Mouse (Mus musculus): ENCODE data around the gene Cdk5rap3. TPM values are rescaled to one million over a fixed set of nuclear protein-coding genes. Genes with fewer than 3 reads are reported as not detected.

The Cdk5rap3 gene
- polyA plus RNA-seq, 1 experiment = 95.5 TPM

DNA sequence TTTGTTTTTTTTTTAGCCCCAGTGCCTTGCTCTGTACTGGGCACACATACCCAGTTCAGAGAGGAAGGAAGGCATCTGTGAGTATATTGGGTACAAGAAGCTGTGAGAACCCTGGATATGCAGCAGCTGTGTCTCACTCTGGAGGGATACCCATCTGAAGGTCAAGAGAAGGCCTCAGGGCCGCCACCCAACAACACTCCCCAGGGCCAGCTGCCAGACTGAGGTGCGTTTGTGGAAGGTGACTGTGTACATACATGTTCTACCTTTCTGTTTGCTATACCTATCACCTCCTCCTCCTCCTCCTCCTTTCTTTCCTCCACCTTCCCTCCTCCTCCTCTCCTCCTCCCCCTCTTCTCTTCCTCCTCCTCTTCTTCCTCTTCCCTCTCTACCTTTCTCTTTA lies 11.8 kb upstream of the Cdk5rap3 start, which contains the start of gene Prr15l:
Prr15l (plus strand) TSS at position 17 of the 400 bp plus-strand sequence.
- no peak for TF ChIP-seq CTCF (IDR thresholded peaks at IDR 0.05; ENCODE audit: borderline replicate concordance, control insufficient read depth, extremely low read depth, insufficient read depth, low read length, poor library complexity)
- no peak for TF ChIP-seq POLR2A (IDR thresholded peaks at IDR 0.05; ENCODE audit: control insufficient read depth, extremely low read depth, insufficient read depth, low read length, poor library complexity)
- Histone ChIP-seq H3K4me3 (ENCODE audit: control insufficient read depth, insufficient read depth, low read length) (no peak within 1 kb of the TSS), H3K27me3 (ENCODE audit: control insufficient read depth, insufficient read depth, low read length) (no peaks in the 10 kb centered on the region), H3K36me3 (ENCODE audit: control insufficient read depth, insufficient read depth, low read length) (no peaks in the 10 kb centered on the region), H3K27ac (ENCODE audit: control insufficient read depth, insufficient read depth, low read length) (no peak within 1 kb of the TSS), H3K4me1 (replicated peaks; ENCODE audit: control insufficient read depth, insufficient read depth, low read length) (peaks cover 9% of the 10 kb centered on the region)
- 93% methylated on average over 2 of the region's 2 CpGs for WGBS
- DNase-seq = no peak

DNA sequence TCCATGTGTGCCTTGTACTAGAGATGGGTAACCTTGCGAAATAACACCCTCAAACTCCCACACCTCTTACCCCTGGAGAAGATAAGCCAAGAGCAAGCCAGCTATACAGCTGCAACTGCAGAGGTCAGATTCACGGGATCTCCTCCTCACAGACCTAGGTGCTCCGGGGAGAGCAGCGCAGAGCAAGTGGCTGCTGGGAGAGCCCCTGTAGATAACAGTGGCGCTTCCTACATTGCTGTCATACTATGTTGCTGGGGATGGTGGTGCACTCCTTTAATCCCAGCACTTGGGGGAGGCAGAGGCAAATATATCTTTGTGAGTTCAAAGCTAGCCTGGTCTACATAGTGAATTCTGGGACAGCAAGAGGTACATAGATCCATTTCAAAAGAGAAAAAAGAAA lies 10.3 kb upstream of the Cdk5rap3 start:
- H3K4me1 ChIP-seq (replicated peaks; ENCODE audit: control insufficient read depth, insufficient read depth, low read length) = peaks cover 9% of the 10 kb centered on the region
- WGBS = 96% methylated on average over 5 of the region's 5 CpGs

DNA sequence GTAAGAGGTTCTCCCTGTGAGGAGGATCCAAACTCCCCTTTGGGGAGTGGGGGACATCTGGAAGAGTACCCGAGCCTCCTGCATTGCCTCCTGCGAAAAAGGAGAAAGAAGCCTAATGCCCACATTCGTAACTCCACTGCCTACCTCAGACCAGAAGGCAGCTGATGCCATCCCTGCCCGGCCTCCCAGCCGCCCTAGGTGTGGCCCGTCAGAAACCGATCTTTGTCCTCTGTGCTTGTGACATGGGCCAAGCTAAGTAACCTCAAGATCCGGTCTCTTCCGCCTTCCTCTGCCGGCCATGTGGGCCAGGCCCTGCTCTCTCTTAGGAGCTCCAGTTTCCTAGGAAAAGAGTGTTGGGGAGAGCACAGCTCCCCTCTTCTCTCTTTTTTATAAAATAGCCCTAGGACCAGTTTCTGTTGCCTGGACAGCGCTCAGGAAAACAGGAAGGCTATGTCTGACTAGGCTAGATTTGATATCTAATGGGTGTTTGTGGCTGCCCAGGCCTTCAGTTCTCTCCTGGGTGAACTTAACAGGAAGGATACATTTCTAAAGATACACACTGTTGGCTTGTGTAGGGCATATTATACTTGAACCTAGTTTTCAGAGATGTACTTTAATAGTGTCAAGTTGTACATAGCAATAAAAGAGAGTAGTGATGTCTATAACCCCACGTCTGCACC lies 9.3 kb upstream of the Cdk5rap3 start:
- Histone ChIP-seq H3K36me3 (ENCODE audit: control insufficient read depth, insufficient read depth, low read length) (no peaks in the 10 kb centered on the region), H3K27ac (ENCODE audit: control insufficient read depth, insufficient read depth, low read length) (no peak overlapping the region), H3K27me3 (ENCODE audit: control insufficient read depth, insufficient read depth, low read length) (no peaks in the 10 kb centered on the region), H3K4me3 (ENCODE audit: control insufficient read depth, insufficient read depth, low read length) (no peak overlapping the region), H3K4me1 (replicated peaks; ENCODE audit: control insufficient read depth, insufficient read depth, low read length) (peaks cover 9% of the 10 kb centered on the region)
- no peak for DNase-seq
- 89% methylated on average over 12 of the region's 12 CpGs for WGBS
- TF ChIP-seq CTCF (IDR thresholded peaks at IDR 0.05; ENCODE audit: borderline replicate concordance, control insufficient read depth, extremely low read depth, insufficient read depth, low read length, poor library complexity) = no peak
- TF ChIP-seq POLR2A (IDR thresholded peaks at IDR 0.05; ENCODE audit: control insufficient read depth, extremely low read depth, insufficient read depth, low read length, poor library complexity) = no peak

More for the DNA sequence above, 10.3 kb upstream of the Cdk5rap3 start:
- Histone ChIP-seq H3K36me3 (ENCODE audit: control insufficient read depth, insufficient read depth, low read length) (no peaks in the 10 kb centered on the region), H3K27me3 (ENCODE audit: control insufficient read depth, insufficient read depth, low read length) (no peaks in the 10 kb centered on the region), H3K4me3 (ENCODE audit: control insufficient read depth, insufficient read depth, low read length) (no peak overlapping the region), H3K27ac (ENCODE audit: control insufficient read depth, insufficient read depth, low read length) (no peak overlapping the region)
- TF ChIP-seq CTCF (IDR thresholded peaks at IDR 0.05; ENCODE audit: borderline replicate concordance, control insufficient read depth, extremely low read depth, insufficient read depth, low read length, poor library complexity) (no peak), POLR2A (IDR thresholded peaks at IDR 0.05; ENCODE audit: control insufficient read depth, extremely low read depth, insufficient read depth, low read length, poor library complexity) (no peak)
- DNase-seq = no peak

DNA sequence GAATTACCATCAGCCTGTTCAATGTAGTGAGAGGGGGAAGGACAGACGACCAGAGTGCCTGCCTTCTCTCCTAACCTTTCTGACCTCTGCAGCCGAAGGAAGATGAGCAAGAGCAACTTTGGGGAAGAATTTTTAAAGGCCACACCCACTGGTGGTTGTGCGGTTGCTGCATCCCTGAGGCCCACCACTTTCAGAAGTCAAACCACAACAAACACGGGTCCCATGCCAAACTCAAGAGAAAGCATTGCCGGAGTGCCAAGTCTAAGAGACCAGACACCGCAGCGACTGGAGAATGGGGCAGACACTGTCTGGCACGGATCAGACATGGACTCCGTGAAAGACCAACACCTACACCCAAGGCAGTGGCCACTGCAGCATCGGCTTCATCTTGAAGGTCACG lies 8.6 kb upstream of the Cdk5rap3 start:
- H3K4me3 ChIP-seq (ENCODE audit: control insufficient read depth, insufficient read depth, low read length) = no peak overlapping the region
- no peaks in the 10 kb centered on the region for H3K27me3 ChIP-seq (ENCODE audit: control insufficient read depth, insufficient read depth, low read length)
- no peak overlapping the region for H3K27ac ChIP-seq (ENCODE audit: control insufficient read depth, insufficient read depth, low read length)
- no peak for DNase-seq
- WGBS = 11% methylated on average over 11 of the region's 11 CpGs
- H3K36me3 ChIP-seq (ENCODE audit: control insufficient read depth, insufficient read depth, low read length) = no peaks in the 10 kb centered on the region
- TF ChIP-seq CTCF (IDR thresholded peaks at IDR 0.05; ENCODE audit: borderline replicate concordance, control insufficient read depth, extremely low read depth, insufficient read depth, low read length, poor library complexity) = no peak
- TF ChIP-seq POLR2A (IDR thresholded peaks at IDR 0.05; ENCODE audit: control insufficient read depth, extremely low read depth, insufficient read depth, low read length, poor library complexity) = no peak
- peaks cover 9% of the 10 kb centered on the region for H3K4me1 ChIP-seq (replicated peaks; ENCODE audit: control insufficient read depth, insufficient read depth, low read length)

DNA sequence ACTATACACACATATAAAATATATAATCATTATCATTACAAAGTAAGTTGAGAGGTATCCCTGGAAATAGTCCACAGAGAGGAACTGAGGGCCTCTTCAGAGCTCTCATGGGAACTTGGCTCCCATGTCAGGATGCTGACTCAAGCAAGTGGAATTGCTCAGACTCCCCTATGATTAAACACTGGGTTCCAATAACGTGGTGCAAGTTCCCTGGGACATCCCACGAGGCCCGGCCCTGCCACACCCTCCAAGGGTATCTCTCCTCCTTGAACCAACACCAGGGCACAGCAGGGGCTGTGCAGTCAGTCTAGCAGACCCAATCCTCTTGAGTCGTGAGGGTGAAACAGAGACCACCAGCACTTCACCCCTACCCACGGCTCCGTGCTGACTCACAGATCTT lies 2.7 kb upstream of the Cdk5rap3 start:
- TF ChIP-seq POLR2A (IDR thresholded peaks at IDR 0.05; ENCODE audit: control insufficient read depth, extremely low read depth, insufficient read depth, low read length, poor library complexity) (no peak), CTCF (IDR thresholded peaks at IDR 0.05; ENCODE audit: borderline replicate concordance, control insufficient read depth, extremely low read depth, insufficient read depth, low read length, poor library complexity) (no peak)
- Histone ChIP-seq H3K27ac (ENCODE audit: control insufficient read depth, insufficient read depth, low read length) (no peak overlapping the region), H3K4me3 (ENCODE audit: control insufficient read depth, insufficient read depth, low read length) (no peak overlapping the region), H3K27me3 (ENCODE audit: control insufficient read depth, insufficient read depth, low read length) (no peaks in the 10 kb centered on the region), H3K36me3 (ENCODE audit: control insufficient read depth, insufficient read depth, low read length) (no peaks in the 10 kb centered on the region), H3K4me1 (replicated peaks; ENCODE audit: control insufficient read depth, insufficient read depth, low read length) (peaks cover 5% of the 10 kb centered on the region)
- no peak for DNase-seq
- WGBS = 88% methylated on average over 6 of the region's 6 CpGs

DNA sequence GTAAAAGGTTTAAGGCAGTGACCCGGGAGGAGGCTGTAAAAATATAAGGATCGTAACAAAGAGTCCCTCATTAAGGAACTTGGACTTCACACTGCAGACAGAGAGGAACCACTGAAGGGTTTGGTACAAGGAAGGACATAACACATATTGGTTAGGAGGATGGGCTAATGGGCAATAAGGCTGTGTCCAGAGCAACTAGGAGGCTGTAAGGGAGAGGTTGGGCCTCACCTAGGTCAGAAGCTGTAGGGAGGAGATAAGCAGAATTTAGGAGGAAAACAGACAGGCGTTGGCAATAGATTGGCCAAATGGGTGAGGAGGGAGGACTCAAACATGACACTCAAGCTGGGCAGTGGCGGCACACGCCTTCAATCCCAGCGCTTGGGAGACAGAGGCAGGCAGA lies 1.1 kb upstream of the Cdk5rap3 start:
- no peak overlapping the region for H3K4me3 ChIP-seq (ENCODE audit: control insufficient read depth, insufficient read depth, low read length)
- H3K27ac ChIP-seq (ENCODE audit: control insufficient read depth, insufficient read depth, low read length) = no peak overlapping the region
- H3K27me3 ChIP-seq (ENCODE audit: control insufficient read depth, insufficient read depth, low read length) = no peaks in the 10 kb centered on the region
- TF ChIP-seq CTCF (IDR thresholded peaks at IDR 0.05; ENCODE audit: borderline replicate concordance, control insufficient read depth, extremely low read depth, insufficient read depth, low read length, poor library complexity) = no peak
- TF ChIP-seq POLR2A (IDR thresholded peaks at IDR 0.05; ENCODE audit: control insufficient read depth, extremely low read depth, insufficient read depth, low read length, poor library complexity) = no peak
- peaks cover 18% of the 10 kb centered on the region for H3K4me1 ChIP-seq (replicated peaks; ENCODE audit: control insufficient read depth, insufficient read depth, low read length)
- 94% methylated on average over 6 of the region's 6 CpGs for WGBS
- no peak for DNase-seq
- no peaks in the 10 kb centered on the region for H3K36me3 ChIP-seq (ENCODE audit: control insufficient read depth, insufficient read depth, low read length)
